Mouse (Mus musculus): ENCODE measurements around the gene Zfp954. TPM values are rescaled to one million over a fixed set of nuclear protein-coding genes. Genes with fewer than 3 reads are reported as not detected.
A peak's percentile ranks its signal among the peaks of the same experiment; 100 is the strongest.
"Not testable (repeated sequence)": the region's sequence is repeated elsewhere in the genome, so short reads cannot be mapped to it uniquely, and the experiment has no call there.

Zfp954 gene
- total RNA-seq (2021) = 8.8 and 11.0 TPM in 2 replicates
- long read RNA-seq, experiment 1, transcript Zfp954-201 (5 exons, 2,042 nt) = major isoform, 10 of 11 reads
- long read RNA-seq, experiment 1, partial matches to known transcripts = 0 of 11 reads
- long read RNA-seq, experiment 1, other reads (novel, unspliced or antisense) = 1 of 11 reads
- long read RNA-seq, experiment 2, transcript Zfp954-201 (5 exons, 2,042 nt) = major isoform, 5 of 9 reads
- long read RNA-seq, experiment 2, partial matches to known transcripts = 1 of 9 reads
- long read RNA-seq, experiment 2, other reads (novel, unspliced or antisense) = 3 of 9 reads

DNA sequence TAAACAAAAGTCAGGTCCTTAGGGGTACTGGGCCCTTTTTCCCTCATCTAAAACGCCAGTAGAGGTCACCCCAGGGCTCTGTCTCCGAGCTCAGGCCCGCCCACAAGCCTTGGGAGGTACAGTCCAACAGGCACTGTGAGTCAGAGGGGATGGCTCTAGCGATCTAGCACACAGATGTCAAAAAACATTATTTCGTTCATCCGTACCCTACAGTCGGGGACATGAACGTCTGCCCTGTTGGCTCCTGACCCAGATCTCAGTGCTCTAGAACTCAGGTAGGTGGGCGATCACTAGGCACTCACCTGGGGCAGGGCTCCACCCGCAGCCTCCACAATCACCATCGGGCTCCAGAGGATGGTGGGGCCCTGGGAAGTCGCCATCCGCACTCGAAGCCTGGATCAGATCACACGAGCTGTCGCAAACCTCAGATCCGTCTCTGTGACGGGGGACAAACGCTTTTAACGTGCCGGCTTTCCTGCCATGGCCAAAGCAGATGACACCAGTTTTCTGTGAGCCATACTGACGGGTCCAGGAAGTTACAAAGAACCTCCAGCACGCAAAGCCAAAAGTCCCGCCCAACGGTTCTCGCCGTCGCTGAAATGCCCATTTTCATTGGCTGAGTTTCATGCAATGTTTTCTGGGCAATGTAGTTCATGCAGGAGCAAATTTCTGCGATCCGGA lies at the start of gene Zfp954:
Gene Zfp954 (minus strand): TSS at position 568 of the 681 bp plus-strand sequence.
- DNase-seq = peak; percentile 89

DNA sequence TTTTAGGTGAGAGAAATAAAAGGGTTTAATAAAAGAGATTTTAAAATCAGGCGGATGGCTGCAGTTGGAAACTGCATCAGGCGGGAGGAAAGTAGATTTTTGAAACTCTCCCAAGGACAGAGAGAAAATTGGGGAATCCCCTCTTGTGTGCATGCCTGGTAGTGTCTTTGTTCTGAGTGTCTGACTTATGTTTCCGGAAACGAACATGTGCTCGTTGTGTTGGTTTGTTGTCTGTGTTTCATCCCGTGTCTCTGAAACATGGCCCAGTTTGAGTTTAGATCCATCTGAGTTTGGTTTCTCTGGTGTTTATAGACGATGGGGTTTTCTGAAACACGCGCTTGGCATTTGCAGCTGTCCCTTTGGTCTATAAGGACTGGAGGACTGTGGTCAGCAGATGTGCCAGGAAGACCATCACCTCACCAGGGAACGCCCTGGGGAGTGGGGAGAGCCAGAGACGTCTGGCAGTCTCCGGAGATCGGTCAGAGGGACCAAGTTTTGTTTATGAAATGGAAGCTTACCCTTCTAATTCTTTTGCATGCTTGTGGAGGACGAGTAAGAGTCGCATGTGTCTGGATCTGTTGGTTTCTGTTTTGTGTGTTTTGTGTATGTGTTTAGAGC lies 24.8 kb upstream of the Zfp954 start:
- no peak for DNase-seq

DNA sequence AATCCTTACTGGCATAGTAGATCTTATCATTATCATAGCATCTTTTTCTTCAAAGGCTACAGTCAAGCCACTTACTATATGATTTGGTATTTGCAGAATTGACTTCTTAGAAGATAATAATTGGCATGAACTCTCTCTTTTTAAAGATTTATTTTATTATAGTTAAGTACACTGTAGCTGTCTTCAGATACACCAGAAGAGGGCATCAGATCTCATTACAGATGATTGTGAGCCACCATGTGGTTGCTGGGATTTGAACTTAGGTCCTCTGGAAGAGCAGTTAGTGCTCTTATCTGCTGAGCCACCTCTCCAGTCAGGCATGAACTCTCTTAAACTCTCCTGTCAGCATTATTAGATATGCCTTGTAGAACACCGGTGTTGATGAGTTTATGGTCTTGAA lies 22.9 kb upstream of the Zfp954 start:
- DNase-seq = no peak

DNA sequence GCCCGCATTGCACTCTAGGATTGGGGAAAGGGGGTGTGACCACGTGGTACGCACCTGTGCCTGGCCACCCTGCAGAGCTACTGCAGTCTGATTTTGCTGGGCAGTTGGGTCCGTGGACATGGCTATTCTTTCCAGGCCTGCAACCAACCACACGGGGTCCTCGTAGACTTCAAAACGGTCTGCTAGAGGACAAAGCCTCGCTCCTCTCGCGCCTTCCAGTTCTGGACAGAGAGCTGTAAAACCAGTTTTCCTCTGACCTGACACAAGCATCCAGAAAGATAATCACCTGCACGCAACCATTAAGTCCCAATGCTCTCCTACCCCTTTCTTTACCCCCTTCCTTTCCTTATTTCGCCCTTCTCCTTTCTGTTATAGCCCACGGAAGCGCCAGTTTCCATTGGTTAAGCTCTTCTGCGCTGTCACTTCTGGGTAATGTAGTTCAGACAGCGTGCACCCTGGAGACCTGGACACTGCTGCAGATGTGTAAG lies 15.1 kb upstream of the Zfp954 start, which contains the start of gene Zfp773:
Gene Zfp773 (minus strand): TSS at position 377 of the 488 bp plus-strand sequence.
- peak; percentile 63 for DNase-seq

- DNase-seq = no peak
These were observed 11.5 kb upstream of the Zfp954 start for GRCm38 (mm10) chr7:7132751-7133150.

DNA sequence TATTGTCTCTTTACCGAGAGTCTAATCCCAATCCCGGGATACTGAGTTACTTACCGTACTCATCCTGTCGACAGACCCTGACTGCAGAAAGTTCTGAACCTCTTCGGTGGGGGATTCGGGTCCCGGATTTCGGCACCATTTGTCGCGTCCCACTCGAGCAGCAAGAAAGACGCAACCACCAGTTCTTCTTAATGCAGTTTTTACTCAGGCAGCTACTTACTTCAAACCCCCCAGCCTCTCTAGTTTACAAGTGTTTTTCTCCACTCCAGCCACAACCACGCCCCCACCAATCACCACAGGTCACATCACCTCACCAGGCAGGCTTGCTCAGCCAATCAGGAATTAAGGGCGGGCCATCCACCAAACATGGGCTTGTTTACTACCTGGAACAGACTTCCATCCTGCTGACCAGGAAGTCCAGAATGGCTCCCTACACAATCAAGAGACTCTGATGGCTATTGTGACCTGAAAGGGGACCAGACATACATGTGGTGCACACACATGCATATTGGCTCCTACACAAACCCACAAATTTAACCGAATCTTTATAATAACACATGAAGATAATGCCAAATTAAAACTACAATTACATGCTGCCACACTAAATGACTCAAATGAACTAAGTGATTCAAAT lies 9.3 kb upstream of the Zfp954 start:
- DNase-seq = not testable (repeated sequence)

DNA sequence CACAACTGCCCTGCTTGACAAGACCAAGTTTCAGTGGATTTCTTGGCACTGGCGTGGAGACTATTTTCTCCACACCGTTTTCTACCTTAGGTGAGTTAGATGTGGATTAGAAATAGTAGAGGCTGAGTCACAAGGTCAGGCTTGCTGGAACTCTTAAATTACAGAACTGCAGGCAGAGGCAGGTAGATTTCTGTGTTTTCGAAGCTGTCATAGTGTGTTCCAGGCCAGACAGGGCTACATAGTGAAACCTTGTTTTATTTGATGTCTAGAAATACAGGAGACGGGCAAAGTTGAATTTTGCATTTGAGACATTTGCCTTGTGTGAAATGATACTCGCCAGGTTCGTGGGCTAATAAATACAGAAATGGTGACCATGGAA lies 303 bp upstream of the Zfp954 start:
- DNase-seq = no peak

DNA sequence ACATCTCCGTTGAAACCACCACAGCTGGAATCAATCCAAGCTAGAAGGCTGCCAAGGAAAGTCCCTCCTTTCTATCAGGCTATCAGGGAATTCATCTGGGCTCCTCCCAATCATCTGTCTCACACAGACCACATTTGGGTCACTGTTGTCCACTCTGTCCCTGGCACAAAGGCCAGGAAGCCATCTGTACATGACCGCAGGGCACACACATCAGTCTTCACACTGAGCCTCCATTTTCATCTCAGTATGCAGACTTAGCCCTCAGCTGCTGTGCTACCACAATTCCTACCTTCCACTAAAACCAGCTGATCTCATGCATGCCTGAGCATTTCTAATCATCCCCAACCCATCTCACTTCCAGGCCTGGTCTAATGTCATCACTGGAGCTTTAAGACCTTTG lies 2.8 kb downstream of the Zfp954 start:
- DNase-seq = no peak

- DNase-seq = no peak
These were observed 12.8 kb downstream of the Zfp954 start for GRCm38 (mm10) chr7:7108501-7108900.

Other genes with a start within 250 kb of the Zfp954 start
- gene Aurkc, start 126.2 kb downstream of the Zfp954 start, total RNA-seq (2021) = not detected in 2 replicates
- gene Zfp773, start 15.3 kb upstream of the Zfp954 start, total RNA-seq (2021) = 0.41 and 1.0 TPM in 2 replicates
- 2.1 and 2.7 TPM in 2 replicates for gene Zfp418, start 49.8 kb upstream of the Zfp954 start, total RNA-seq (2021)
- 3.2 TPM in 2 replicates for gene Zfp772, start 88.5 kb upstream of the Zfp954 start, total RNA-seq (2021)
- 0.22 TPM in 1 of 2 replicates, not detected in the other for gene Vmn2r29, start 125.8 kb upstream of the Zfp954 start, total RNA-seq (2021)
- 2.9 and 3.8 TPM in 2 replicates for gene Gm45844, start 156.8 kb upstream of the Zfp954 start, total RNA-seq (2021)
- 49.8 and 50.7 TPM in 2 replicates for gene Clcn4, start 179.4 kb upstream of the Zfp954 start, total RNA-seq (2021)
- gene Vmn2r30, start 216.1 kb upstream of the Zfp954 start, total RNA-seq (2021) = 0.15 and 0.19 TPM in 2 replicates